Mouse (Mus musculus) olfactory bulb, adult 2 months (tissue): ENCODE results near the gene Itih4. TPM values are rescaled to one million over a fixed set of nuclear protein-coding genes. Genes with fewer than 3 reads are reported as not detected.
A peak's percentile ranks its signal among the peaks of the same experiment; 100 is the strongest.

Source experiments
- H3K27ac ChIP-seq: fragments of 200-500 bp; 2 replicates; pipeline ENCODE4 v1.5.1; 2012; ENCODE audit warnings: low read depth, low read length; ENCODE audit not compliant: insufficient read depth
- H3K4me1 ChIP-seq: fragments of 200-500 bp; 2 replicates; pipeline ENCODE4 v1.6.1; 2012; ENCODE audit warnings: low read length; ENCODE audit not compliant: control insufficient read depth, insufficient read depth
- H3K4me3 ChIP-seq: fragments of 200-500 bp; 2 replicates; pipeline ENCODE4 v1.5.1; 2012; ENCODE audit warnings: mild to moderate bottlenecking, low read depth, low read length, moderate library complexity; ENCODE audit not compliant: insufficient read depth
- CTCF ChIP-seq: fragments of 200-500 bp; IDR thresholded peaks from 2 replicates; pipeline ENCODE4 v1.5.1; 2012; ENCODE audit warnings: low read depth, mild to moderate bottlenecking, low read length, moderate library complexity; ENCODE audit not compliant: insufficient read depth
- POLR2A ChIP-seq: fragments of 200-500 bp; IDR thresholded peaks from 2 replicates; pipeline ENCODE4 v1.6.1; 2012; ENCODE audit warnings: mild to moderate bottlenecking, low read depth, low read length, moderate library complexity; ENCODE audit not compliant: insufficient read depth
- WGBS: fragments of 180-500 bp; shearing (Covaris S2); methylation state at CpG from one replicate; pipeline ENCODE4 v1.1.7; 2018; 5-methylcytosine and 5-hydroxymethylcytosine counted together
- polyA plus RNA-seq: library from polyadenylated mRNA; stranded (reverse); fragments of >200 nt; gene quantifications from 2 replicates; pipeline ENCODE4 v1.2.4, GENCODE M21; 2012; ENCODE audit warnings: low replicate concordance; ENCODE audit not compliant: missing spikeins, insufficient read depth, insufficient read length

Itih4 gene
- polyA plus RNA-seq, 1 experiment: not detected

GRCm38 (mm10) chr14:30876451-30876850, 9.8 kb upstream of the Itih4 start:
- WGBS: 85% methylated on average over 10 of the region's 10 CpGs
- no peak overlapping the region for H3K27ac ChIP-seq
- peaks cover 13% of the 10 kb centered on the region for H3K4me1 ChIP-seq
- H3K4me3 ChIP-seq: no peak overlapping the region
- no peak for TF ChIP-seq CTCF
- TF ChIP-seq POLR2A: no peak

- H3K4me3 ChIP-seq: no peak overlapping the region
- WGBS: 94% methylated on average over 3 of the region's 3 CpGs
- H3K4me1 ChIP-seq: peaks cover 16% of the 10 kb centered on the region
Measured at GRCm38 (mm10) chr14:30877827-30878226, 8.4 kb upstream of the Itih4 start.

GRCm38 (mm10) chr14:30878958-30879571, 7.2 kb upstream of the Itih4 start, which contains the start of gene Mustn1:
Gene Mustn1, plus strand, starts transcription at chr14:30879200.
- Histone ChIP-seq H3K4me1 (peaks cover 18% of the 10 kb centered on the region), H3K27ac (0 out of 2 replicates have a peak within 1 kb of the TSS, but pooled peaks have one; percentile 41), H3K4me3 (no peak within 1 kb of the TSS)
- 32% methylated on average over 11 of the region's 11 CpGs for WGBS
- no peak for TF ChIP-seq CTCF

More at GRCm38 (mm10) chr14:30877827-30878226, 8.4 kb upstream of the Itih4 start:
- H3K27ac ChIP-seq: no peak overlapping the region
- TF ChIP-seq POLR2A (no peak), CTCF (no peak)

DNA sequence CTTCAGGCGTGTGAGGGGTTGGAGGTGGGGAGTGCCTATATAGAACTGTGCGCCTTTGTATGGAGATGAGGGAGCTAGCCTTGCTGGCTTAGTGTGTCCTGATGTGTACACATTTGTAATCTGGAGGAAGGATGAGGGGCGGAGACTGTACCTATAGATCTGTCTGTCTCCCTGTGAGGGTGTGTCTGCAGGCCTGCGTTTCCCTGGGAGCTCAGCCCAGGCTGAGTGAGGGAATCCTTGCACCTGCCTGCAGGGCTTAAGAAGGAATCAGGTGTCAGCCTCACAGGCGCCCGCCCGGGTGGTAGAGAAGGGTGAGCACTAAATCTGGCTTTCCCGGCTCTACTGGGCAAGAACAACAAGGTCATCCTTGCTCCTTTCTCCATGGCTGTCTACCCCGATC, 6.5 kb upstream of the Itih4 start:
- H3K4me1 ChIP-seq: peaks cover 18% of the 10 kb centered on the region
- WGBS: 78% methylated on average over 9 of the region's 9 CpGs
- TF ChIP-seq POLR2A (no peak), CTCF (no peak)
- H3K4me3 ChIP-seq: no peak overlapping the region
- H3K27ac ChIP-seq: 0 out of 2 replicates have a peak overlapping the region, but pooled peaks have one; percentile 41

- peaks cover 18% of the 10 kb centered on the region for H3K4me1 ChIP-seq
- WGBS: 78% methylated on average over 8 of the region's 8 CpGs
- H3K4me3 ChIP-seq: no peak overlapping the region
- no peak for TF ChIP-seq POLR2A
- TF ChIP-seq CTCF: no peak
- H3K27ac ChIP-seq: no peak overlapping the region
Measured at GRCm38 (mm10) chr14:30880251-30880650, 6.0 kb upstream of the Itih4 start.

DNA sequence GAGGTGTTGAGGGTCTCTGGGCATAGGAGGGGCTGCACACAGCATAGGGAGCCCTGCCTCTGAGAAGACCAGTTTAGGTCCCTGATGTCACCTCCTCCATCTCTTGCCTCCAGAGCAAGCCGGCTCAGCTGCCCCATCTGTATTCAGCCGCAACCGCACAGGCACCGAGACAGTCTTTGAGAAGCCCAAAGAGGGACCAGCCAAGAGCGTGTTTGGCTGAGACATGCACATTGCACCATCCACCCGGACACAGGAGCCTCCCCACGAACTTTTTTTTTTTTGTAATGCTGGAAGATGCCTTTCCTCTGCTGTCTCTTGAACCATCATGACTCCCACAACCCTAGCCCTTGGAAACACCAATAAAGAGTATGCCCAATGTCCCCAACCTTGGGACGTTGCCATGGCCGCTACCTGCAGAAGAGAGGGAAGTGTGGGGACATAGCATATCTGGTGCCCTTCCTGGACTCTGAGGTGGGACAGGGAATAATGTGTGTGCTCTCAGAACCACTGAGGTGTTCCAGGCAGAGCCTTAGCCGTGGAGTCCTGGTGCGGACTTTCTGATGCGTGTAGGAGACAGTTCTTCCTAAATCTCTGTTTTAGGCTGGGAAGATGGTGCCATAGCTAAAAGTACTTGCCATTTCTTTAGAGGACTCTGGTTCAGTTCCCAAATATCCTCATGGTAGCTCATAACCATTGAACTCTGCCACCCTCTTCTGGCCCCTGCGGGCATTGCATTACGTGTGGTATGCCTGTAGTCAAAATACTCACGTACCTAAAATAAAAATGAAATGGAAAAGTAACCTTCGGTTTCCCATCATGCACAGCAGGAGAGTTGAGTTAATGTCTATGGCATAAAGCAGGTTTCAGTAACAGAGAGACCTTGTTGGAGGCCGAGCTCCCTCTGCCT, 5.2 kb upstream of the Itih4 start:
- peaks cover 18% of the 10 kb centered on the region for H3K4me1 ChIP-seq
- TF ChIP-seq CTCF (no peak), POLR2A (no peak)
- 86% methylated on average over 17 of the region's 17 CpGs for WGBS
- H3K4me3 ChIP-seq: no peak overlapping the region
- H3K27ac ChIP-seq: no peak overlapping the region

GRCm38 (mm10) chr14:30881718-30882108, 4.6 kb upstream of the Itih4 start:
- no peak overlapping the region for H3K27ac ChIP-seq
- peaks cover 18% of the 10 kb centered on the region for H3K4me1 ChIP-seq
- WGBS: 87% methylated on average over 3 of the region's 3 CpGs

DNA sequence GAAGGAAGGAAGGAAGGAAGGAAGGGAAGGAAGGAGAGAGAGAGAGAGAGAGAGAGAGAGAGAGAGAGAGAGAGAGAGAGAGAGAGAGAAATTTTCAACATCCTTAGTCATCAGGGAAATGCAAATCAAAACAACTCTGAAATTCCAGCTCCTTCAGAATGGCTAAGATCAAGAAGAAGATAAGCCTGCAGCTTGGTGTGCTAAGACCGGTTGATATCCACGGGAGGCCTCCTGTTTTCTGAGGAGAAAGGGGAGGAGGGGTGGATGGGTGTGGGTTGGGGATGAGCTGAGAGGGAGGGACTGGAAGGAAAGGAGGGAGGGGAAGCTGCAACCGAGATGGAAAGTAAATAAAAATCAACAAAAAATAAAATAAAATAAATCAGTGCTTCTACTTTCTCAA, 978 bp upstream of the Itih4 start:
- Histone ChIP-seq H3K4me1 (peaks cover 14% of the 10 kb centered on the region), H3K27ac (no peak overlapping the region), H3K4me3 (no peak overlapping the region)
- TF ChIP-seq CTCF: no peak
- TF ChIP-seq POLR2A: no peak
- WGBS: 17% methylated on average over 3 of the region's 3 CpGs

More at GRCm38 (mm10) chr14:30881718-30882108, 4.6 kb upstream of the Itih4 start:
- no peak overlapping the region for H3K4me3 ChIP-seq
- no peak for TF ChIP-seq POLR2A
- TF ChIP-seq CTCF: no peak

- 10% methylated on average over 8 of the region's 9 CpGs for WGBS
- H3K4me1 ChIP-seq: peaks cover 8% of the 10 kb centered on the region
- H3K27ac ChIP-seq: no peak overlapping the region
- TF ChIP-seq POLR2A (no peak), CTCF (no peak)
- H3K4me3 ChIP-seq: no peak overlapping the region
Measured at GRCm38 (mm10) chr14:30888271-30888732, 2.0 kb downstream of the Itih4 start.

- no peak overlapping the region for H3K27ac ChIP-seq
- TF ChIP-seq POLR2A: no peak
- no peak for TF ChIP-seq CTCF
- H3K4me1 ChIP-seq: no peaks in the 10 kb centered on the region; the same call in 1 of the 2 replicates
- H3K4me3 ChIP-seq: no peak overlapping the region
- WGBS: 27% methylated on average over 3 of the region's 3 CpGs
Measured at GRCm38 (mm10) chr14:30899972-30900371, 13.7 kb downstream of the Itih4 start.
